Mouse (Mus musculus): ENCODE results near the gene Phc2.
A peak's percentile ranks its signal among the peaks of the same experiment; 100 is the strongest.

The Phc2 gene

DNA sequence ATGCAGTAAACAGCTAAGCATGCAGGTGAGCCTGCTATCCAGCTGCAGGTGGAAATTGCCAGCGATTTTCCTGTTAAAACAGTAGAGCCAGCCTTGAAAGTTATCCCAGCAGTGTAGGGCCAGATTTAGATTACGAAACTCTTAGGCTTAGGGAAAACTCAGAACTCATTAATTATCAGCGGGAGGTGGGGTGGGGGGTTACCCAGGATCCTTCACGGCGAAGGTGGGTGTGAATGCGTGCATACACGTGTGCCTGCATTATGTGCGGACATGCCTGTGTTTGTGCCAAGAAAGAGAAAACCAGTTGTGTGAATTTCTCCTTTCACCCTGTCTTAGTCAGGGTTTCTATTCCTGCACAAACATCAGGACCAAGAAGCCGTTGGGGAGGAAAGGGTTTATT, 62.2 kb downstream of the Phc2 start:
- no peak for DNase-seq (ENCODE audit: low spot score in 2 of 2)

DNA sequence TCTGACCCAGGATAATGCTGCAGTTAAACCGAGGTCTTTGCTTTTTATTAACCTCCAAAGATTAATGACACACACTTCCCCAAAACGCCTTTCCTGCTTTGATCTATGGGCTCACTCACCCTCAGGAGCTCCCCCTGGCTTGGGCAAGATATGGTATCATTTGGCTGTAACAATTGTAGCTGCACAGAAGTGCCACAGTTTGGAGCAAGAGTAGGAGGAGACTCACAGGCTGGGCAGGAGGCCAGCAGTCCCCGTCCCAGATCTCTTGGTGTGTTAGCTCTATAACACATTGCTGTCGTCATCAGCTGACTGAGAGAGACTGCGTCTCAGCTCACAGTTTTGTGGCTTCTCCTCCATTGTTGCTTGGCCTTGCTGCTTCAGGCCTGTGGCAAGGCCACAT, 65.6 kb downstream of the Phc2 start:
- DNase-seq (ENCODE audit: low spot score in 2 of 2) = no peak

DNA sequence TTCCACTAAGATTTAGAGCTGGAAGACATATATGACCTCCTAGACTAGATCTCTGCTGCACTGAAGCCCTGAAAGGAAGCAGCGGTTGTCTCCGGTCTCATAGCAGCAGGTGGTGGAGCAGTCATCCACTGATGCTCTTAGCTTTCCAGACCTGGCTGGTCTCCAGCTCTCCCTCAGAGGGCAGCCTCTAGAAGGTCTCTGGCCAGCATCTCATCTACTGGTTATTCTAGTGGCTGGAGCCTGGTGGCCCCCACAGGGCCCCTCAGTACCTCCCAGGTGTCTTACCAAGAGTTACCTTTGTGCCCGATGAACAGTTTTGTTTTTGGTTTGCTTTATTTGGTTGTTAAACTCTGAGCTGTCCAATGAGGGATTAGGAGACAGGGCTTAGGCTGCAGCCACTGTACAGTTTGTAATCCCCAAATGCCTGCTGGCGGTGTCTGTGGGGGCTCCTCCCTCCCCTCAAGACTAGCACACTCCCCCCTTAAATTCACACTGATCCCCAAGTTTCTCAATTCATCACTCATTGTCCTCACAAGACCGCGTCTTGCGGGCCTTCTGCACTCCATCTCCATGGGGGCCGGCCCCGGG, 66.7 kb downstream of the Phc2 start:
- DNase-seq (ENCODE audit: low spot score in 2 of 2) = no peak

DNA sequence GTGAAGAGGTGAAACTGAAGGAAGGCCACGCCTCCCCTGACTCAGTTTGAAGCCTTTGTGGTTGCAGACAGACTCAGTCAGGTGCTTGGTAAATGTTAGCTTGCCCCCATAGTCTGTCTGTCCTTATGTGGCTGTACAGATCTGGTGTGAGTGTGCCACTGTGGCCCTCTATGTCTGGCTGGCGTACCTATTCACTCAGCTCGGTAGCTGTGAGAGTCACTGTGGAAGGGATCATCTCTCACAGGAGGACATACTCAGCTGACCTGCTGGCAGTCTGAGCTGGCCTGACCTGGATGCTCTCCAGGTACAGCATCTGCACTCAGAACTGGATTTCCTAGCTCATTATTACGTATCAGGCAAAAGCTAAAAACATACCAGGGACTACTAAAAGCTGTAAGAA, 67.3 kb downstream of the Phc2 start:
- DNase-seq (ENCODE audit: low spot score in 2 of 2) = no peak

DNA sequence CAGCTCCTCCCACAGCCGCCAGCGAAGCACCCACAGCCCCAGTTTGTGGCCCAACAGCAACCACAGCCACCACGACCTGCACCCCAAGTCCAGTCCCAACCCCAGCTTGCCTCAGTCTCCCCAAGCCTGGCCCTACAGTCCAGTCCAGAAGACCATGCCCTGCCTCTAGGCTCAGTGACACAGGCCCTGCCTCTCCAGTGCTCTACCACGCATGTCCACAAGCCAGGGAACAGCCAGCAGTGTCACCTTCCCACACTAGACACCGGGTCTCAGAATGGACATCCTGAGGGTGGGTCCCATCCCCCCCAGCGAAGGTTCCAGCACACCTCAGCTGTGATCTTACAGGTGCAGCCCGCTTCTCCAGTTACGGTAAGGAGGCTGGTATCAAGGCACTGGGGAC, 68.4 kb downstream of the Phc2 start:
- DNase-seq (ENCODE audit: low spot score in 2 of 2) = no peak

DNA sequence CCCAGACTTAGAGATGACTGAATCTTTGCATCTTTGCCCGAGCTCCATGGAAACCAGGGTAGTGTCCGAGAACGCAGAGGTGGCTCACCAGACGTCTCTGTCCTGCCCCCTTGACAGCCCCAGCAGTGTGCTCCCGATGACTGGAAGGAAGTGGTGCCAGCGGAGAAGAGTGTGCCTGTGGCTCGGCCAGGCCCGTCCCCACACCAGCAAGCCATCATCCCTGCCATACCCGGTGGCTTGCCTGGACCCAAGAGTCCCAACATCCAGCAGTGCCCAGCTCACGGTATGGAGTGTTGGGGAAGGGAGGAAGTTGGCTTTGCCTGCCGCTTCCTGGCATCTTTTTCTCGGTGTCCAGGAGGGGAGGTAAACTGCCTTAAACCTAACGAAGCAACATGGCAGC, 68.9 kb downstream of the Phc2 start:
- DNase-seq (ENCODE audit: low spot score in 2 of 2) = no peak

DNA sequence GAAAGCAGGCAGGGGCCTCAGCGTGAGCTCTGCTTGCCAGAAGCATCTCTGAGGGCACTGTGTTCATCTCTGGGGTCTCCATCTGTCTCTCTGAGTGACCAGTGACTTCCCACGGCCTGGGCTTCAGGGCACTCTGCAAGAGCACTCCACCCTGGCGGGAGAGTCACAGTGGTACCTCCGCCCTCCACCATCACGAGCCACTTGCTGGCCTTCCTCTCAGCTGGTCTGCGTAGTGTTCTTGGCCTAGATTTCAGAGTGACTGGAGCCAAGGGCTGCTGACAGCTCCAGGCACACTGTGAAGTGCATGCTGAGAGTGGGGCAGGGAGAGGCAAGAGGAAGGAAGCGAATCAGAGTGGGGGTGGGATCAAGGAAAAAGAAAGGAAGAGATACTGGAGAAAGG, 69.6 kb downstream of the Phc2 start:
- no peak for DNase-seq (ENCODE audit: low spot score in 2 of 2)

DNA sequence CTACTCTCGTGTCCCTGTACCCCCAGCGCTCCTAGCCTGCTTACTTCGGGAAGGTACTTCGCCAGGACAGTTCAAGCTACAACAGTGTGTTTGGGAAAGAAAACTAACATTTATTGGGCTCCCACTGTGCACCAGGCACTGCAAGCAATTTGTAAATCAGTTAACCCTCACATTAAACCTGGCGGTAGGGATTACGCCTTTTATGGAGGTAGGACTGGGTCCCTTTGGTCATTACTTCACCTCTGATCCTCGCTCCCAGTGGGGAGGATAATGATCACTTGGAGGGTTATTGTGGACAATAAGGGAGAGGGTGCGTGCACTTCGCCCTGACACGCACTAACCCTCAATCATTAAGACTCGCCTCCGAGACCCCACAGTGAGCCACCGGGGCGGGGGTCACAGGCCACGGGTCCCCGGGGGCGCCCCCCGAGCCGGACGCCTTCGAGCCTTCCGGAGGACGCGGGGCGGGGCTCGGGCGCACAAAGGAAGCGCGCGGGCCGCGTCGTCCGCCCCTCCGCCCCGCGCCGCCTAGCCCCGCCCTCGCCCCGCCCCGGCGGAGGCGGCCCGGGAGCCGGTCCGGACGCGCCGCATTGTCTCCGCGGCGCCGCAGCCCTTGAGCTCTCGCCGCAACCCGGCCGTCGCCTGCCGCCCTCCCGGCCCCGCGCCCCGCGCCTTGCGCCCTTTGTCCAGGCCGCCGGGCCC, 72.7 kb downstream of the Phc2 start:
- peak; percentile 75 to 80 for DNase-seq (ENCODE audit: low spot score in 2 of 2)

DNA sequence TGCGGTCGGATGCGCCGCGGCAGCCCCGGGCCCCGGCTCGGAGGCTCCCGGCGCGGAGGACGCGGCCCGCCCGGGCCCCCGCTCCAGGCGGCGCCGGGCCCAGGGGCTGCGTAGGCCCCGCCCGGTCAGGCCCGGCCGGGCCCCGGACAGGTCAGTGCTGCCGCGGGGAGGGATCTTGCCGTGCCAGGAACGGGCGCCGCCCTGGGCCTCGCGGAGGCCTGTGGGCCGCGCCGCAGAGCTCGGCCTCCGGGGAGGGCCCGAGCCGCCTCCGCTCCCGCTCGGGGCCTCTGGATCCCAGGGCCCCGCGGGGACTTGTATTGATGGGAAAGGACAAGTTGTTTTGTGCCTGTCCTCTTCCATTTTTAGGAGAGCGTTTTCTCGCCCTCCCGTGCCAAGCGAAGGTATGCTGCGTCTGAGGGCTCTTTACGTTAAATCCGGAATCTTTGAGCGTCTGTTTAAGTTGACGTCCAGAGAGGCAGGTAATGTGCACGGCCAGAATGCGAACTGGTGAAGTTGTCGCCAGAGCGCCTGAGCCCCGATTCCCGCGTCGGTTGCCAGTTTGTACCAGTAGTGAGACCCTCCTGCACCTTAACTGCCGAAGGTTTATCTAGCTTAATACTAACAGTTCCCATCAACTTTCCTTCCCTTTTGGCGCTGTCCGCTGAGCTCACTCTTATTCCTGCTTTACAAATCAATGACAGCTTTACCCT, 73.4 kb downstream of the Phc2 start:
- DNase-seq (ENCODE audit: low spot score in 2 of 2) = peak in 1 of 2 experiments; percentile 64

DNA sequence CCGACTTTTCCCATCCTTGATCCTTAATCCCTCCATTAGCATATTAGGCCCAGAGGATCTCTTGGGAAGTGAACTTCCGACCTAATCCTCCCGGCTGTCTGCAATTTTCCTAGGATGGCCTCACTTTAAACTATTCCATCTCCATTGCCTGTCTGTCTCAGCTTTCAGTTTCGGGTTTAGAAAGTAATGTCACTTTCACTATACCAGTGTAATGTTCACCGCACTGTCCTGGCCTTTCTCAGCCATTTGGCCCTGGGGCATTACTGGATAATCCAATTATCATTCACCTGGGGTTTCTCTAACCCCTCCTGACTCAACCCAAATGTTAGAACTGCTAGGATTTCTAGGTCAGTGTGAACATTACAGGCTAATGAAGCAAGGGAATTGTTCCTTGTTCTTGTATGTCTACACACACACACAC, 73.9 kb downstream of the Phc2 start:
- DNase-seq (ENCODE audit: low spot score in 2 of 2) = no peak

DNA sequence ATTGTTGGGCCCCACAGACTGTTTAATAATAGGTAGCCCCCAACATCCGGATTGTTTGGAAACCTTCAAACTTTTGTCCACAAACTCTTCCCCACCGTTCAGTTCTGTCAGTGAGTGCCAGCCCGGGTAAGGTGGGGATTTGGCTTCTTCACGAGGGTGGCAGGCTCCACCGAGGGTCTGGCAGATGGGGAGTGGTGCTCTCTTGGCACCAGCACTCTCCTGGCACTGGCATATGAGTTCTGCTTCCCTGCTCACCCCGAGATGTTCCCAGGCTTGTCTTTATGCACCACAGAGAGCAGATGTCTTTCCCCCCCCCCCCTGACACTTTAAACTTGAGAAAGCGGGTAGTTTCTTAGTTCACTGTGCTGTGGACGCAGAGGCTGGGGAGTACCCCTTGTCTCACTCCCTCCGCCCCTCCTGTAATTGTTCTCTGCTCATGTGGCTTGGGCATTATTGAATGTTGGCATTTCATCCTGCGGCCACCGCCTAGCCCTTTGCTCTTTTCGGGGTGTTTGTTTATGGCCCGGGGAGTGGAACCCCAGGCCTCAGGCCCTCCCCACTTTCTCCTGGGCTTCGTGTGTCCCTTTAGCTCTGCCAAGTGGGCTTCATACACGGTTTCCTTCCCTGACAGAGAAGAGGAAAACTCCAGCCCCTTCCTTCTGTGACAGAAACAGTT, 74.7 kb downstream of the Phc2 start:
- DNase-seq (ENCODE audit: low spot score in 2 of 2) = no peak

DNA sequence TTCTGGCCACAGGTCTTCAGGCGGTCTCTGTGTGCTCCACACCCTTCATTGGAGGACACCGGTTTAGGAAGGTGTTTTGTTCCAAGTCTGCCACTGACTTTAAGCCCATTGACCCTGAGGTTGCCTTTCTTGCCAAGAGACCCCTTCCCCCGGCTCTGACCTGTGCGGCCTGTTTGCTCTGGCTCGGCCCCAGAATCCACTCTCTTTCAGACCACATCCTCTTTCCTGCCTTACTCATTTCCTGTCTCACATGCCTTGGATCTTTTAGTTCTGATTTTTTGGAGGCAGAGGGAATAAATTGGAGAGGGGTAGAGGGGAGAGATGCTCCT, 75.2 kb downstream of the Phc2 start:
- DNase-seq (ENCODE audit: low spot score in 2 of 2) = no peak

DNA sequence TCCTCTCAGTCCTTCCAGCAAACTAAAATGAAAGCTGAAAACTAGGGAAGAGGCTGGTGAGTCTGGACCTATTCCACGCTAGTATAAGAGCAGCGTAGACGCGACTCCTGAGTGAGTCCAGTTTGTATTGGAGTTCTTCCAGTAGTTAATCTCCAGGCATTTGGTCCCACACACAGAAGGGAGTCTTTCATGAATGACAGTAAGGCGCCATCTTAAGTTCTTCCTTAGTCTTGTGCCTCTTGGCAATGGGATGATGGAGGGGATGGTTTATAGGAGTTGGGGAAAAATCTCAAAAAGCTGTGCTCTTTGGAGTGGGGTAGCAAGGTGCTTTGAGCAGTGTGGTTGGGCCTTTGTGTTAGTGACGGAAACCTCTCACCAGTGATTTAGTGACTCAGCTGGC, 75.8 kb downstream of the Phc2 start:
- DNase-seq (ENCODE audit: low spot score in 2 of 2) = no peak

DNA sequence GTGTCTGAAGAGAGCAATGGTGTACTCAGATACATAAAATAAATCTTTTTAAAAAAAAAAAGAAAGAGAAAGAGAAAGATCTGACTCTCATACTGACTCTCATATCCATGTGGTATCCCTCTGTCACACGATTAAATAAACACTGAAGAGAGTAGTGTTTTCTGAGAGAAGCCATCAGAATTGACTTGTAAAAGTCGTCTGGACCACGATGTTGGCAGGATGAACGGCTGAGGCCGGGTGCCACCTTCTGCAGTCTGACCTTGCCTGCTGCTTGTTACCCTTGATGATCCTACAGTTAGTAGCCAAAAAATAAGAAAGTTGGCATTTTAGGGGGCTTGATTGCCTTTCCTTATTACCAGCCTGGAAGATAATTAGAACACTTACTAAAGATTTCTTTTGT, 78.3 kb downstream of the Phc2 start:
- no peak for DNase-seq (ENCODE audit: low spot score in 2 of 2)

DNA sequence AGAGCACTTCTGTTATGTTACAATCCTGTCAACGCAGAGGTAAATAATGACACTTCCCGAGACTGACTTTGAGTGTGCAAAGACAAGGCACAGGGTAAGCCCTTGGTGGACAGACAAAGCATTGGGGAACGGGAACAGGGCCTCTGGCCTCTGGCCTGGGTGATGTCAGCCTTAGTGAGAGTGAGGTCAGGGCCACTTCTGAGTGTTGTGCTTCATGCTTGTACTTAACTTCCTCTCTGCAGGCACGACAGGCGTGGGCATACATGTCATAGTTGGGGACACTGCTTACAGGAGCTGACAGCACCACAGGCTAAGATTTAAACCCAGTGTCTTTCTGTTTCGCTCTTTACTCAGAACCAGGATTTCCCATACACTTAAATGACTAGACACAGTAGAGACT, 79.0 kb downstream of the Phc2 start:
- no peak for DNase-seq (ENCODE audit: low spot score in 2 of 2)

DNA sequence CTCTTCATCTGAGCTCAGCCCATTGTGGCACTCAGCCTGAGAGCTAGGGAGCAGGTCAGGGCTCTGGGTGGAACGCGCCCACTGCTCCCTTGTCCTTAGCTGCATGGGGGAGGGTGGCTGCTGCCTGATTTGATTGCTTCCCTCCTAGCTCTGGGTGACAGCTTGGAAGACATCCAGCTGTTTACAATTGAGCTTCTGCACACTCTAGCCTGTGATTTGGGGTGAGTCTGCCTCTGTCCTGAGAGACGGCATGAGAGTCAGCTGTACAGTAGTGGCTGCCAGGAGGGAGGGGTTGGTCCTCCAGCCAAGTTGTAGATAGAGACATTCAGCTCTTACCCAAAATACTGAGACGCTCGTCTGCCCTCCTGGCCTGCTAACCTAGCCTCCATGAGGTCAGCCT, 79.7 kb downstream of the Phc2 start:
- peak; percentile 59 to 76 for DNase-seq (ENCODE audit: low spot score in 2 of 2)

DNA sequence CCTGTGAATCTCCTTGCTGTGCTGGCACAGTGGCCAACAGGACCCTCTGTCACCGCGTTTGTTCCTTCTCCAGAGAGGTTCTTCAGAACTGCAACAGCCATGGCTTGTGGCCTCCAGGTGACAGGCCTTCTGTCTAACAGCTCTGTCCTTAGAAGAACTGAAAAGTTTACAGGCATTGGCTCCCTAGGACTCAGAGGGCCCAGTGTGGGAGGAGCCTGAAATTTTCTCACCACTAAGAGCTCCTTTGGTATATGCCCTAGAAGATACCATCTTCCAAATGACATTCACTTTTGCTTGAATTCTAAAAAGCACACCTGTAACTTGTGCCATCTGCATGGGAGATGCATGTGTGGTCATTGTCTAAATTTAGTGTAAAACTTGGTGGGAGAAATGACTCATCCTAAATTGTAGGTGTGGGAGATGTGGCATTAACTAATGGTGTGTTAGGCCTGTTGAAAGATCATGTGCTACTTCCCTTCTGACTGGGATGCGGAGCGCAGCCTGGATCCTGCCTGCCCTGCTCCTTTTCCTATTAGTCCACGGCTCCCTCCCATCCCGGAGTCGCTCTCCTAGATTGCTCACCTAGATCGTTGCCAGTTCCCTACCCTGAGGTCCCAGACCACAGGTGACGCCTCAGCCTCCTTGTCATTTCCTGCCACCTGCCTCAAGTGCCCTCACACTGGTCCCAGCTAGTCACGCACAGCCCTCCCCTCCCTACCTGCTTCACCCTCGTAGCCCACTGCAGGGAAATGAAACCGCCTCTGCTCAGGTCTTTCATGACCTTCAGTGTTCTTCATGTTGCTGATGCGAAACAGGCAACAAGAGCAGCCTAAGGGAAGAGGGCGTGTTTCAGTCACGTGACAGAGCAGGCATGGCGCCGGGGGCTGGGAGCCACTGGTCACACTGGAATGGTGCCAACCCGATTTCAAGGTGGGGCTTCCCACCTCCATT, 80.5 kb downstream of the Phc2 start:
- DNase-seq (ENCODE audit: low spot score in 2 of 2) = no peak

DNA sequence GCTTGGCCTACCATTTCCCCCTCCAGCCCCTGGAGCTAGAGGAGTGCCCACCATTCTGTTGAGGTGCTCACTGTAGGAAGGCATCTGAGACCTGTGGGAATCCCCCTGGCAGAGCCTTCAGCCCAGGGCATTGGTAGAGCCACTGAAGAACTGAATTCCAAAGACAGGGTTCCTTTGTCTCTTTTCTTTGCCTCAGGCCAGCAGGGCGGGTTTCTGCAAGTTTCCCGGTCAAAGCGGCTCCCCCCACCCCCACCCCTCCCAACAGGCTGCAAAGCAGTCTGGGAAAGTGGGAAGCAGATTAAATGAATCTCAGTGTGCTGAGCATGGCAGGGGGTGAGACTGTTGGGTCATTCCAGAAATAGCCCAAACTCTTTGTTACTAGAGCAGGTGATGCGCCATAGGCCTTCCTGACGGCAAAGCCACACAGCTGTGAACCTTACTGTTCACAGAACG, 82.7 kb downstream of the Phc2 start:
- no peak for DNase-seq (ENCODE audit: low spot score in 2 of 2)

DNA sequence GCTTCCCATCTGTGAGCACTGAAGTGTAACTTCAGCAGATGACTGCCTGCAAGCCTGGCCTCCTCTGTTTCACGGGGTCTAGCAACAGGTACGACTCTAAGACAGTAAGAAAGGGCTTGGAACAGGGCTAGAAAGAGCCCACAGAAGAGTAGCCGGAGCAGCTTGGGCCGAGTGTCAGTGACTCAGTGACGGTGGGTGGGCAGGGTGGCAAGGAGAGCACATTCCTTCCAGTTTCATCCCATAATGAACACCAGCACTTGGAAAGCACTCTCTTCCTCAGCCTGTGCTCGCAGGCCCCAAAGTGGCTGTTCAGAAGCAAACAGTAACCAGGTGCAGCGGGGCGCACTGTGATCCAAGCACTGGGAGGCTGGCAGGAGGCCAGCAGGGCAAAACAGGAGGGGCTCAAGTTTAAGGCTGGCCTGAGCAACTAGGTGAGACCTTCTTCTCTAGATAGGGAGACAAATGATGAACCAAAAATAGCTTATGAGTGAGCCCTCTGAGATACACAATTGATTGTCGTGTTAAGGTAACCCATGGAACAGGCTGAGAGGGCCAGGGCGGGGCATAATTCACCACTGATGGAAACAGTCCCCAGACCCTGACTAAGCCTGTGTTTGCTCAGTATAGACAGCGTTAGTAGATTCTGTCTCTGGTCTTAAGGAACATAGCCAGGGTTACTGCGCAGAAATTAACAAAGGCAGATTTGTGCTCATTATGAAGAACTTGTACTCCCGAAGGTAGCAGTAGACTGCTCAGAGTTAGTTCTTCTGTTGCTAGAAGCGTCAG, 83.5 kb downstream of the Phc2 start:
- no peak for DNase-seq (ENCODE audit: low spot score in 2 of 2)

DNA sequence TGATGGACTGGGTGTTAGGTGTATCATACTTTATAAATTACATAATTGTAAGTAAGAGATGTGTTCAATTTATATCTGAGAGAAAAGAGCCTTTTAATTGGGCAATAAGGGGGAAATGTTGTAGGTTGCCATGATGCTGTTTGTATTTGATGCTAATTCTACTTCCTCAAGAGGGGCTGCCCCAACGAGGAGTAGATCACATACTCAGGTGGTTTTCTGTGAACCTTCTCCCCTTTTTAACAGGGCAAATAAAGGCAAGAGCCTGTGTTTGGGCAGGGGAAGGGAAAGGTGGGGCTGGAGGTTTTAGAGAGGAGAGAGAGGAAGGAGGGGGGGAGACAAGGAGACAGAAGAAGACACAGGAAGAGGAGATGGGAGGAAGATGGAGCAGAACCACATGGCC, 86.4 kb downstream of the Phc2 start:
- DNase-seq (ENCODE audit: low spot score in 2 of 2) = no peak

DNA sequence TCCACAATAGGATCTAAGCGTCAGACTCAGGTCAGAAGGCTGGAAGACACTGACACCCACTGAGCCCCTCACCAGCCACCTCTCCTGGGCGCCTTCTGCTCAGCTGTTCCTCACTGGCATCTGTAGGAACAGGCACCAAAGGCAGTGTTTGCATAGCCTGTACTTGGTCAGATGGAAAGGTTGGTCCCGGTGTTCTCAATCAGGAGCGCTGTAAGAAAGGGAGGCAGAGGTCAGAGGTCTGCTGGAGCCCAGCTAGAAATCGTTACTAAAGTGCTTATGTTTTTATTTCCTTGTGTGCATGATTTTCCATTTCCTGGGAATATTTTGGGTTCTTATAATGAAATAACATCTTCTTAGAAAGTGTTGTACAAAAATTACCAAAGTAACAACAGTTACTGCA, 87.4 kb downstream of the Phc2 start:
- DNase-seq (ENCODE audit: low spot score in 2 of 2) = no peak
